Mouse (Mus musculus): ENCODE measurements around the gene Sept3. TPM values are rescaled to one million over a fixed set of nuclear protein-coding genes. Genes with fewer than 3 reads are reported as not detected.
"Not testable (repeated sequence)": the region's sequence is repeated elsewhere in the genome, so short reads cannot be mapped to it uniquely, and the experiment has no call there.

The Sept3 gene
- polyA plus RNA-seq, 1 experiment from 2014 or later, result 395 TPM

- H3K36me3 ChIP-seq (ENCODE audit: control insufficient read depth, insufficient read depth, low read length), result no peaks in the 10 kb centered on the region
- no peak overlapping the region for H3K9ac ChIP-seq (replicated peaks; ENCODE audit: low read depth, low read length)
- H3K9me3 ChIP-seq (ENCODE audit: control insufficient read depth, low read length), result no peaks in the 10 kb centered on the region
- no peak overlapping the region for H3K4me3 ChIP-seq (ENCODE audit: low read depth, low read length)
- no peak overlapping the region for H3K27ac ChIP-seq (ENCODE audit: low read depth, low read length)
- 82% methylated on average over 3 of the region's 3 CpGs for WGBS
- H3K4me1 ChIP-seq (ENCODE audit: control insufficient read depth, insufficient read depth, low read length), result peaks cover 5% of the 10 kb centered on the region; the same call in 1 of the 2 replicates
- peak overlapping the region; percentile 74; the same call in 1 of the 2 replicates for H3K4me2 ChIP-seq (ENCODE audit: low read depth, low read length)
- no peak for ATAC-seq (ENCODE audit: low read depth)
- no peaks in the 10 kb centered on the region for H3K27me3 ChIP-seq (ENCODE audit: control insufficient read depth, insufficient read depth, low read length)
Observed at GRCm38 (mm10) chr15:82243311-82243710, 31.4 kb upstream of the Sept3 start.

GRCm38 (mm10) chr15:82243742-82244114 lies 31.0 kb upstream of the Sept3 start:
- peak overlapping the region; percentile 39 for H3K9ac ChIP-seq (replicated peaks; ENCODE audit: low read depth, low read length)
- no peaks in the 10 kb centered on the region for H3K36me3 ChIP-seq (ENCODE audit: control insufficient read depth, insufficient read depth, low read length)
- 5% methylated on average over 12 of the region's 12 CpGs for WGBS
- H3K4me3 ChIP-seq (ENCODE audit: low read depth, low read length), result peak overlapping the region; percentile 66
- peaks cover 5% of the 10 kb centered on the region; the same call in 1 of the 2 replicates for H3K4me1 ChIP-seq (ENCODE audit: control insufficient read depth, insufficient read depth, low read length)
- peak overlapping the region; percentile 74 for H3K4me2 ChIP-seq (ENCODE audit: low read depth, low read length)
- H3K27ac ChIP-seq (ENCODE audit: low read depth, low read length), result no peak overlapping the region
- H3K9me3 ChIP-seq (ENCODE audit: control insufficient read depth, low read length), result no peaks in the 10 kb centered on the region
- no peak; the same call in 1 of the 2 replicates for ATAC-seq (ENCODE audit: low read depth)
- no peaks in the 10 kb centered on the region for H3K27me3 ChIP-seq (ENCODE audit: control insufficient read depth, insufficient read depth, low read length)

- Histone ChIP-seq H3K4me2 (ENCODE audit: low read depth, low read length) (peak within 1 kb of the TSS; percentile 74), H3K9ac (replicated peaks; ENCODE audit: low read depth, low read length) (peak within 1 kb of the TSS; percentile 39), H3K27ac (ENCODE audit: low read depth, low read length) (peak within 1 kb of the TSS; percentile 13; the same call in 1 of the 2 replicates), H3K4me1 (ENCODE audit: control insufficient read depth, insufficient read depth, low read length) (peaks cover 5% of the 10 kb centered on the region; the same call in 1 of the 2 replicates), H3K9me3 (ENCODE audit: control insufficient read depth, low read length) (no peaks in the 10 kb centered on the region), H3K4me3 (ENCODE audit: low read depth, low read length) (peak within 1 kb of the TSS; percentile 66), H3K27me3 (ENCODE audit: control insufficient read depth, insufficient read depth, low read length) (no peaks in the 10 kb centered on the region), H3K36me3 (ENCODE audit: control insufficient read depth, insufficient read depth, low read length) (no peaks in the 10 kb centered on the region)
- peak; percentile 98 for ATAC-seq (ENCODE audit: low read depth)
- under 1% methylated on average over 65 of the region's 65 CpGs for WGBS
Observed at GRCm38 (mm10) chr15:82244115-82244804, 30.4 kb upstream of the Sept3 start, which contains the start of gene Cenpm. Cenpm (minus strand) TSS chr15:82244748.

- H3K36me3 ChIP-seq (ENCODE audit: control insufficient read depth, insufficient read depth, low read length); H3K9me3 ChIP-seq (ENCODE audit: control insufficient read depth, low read length); H3K9ac ChIP-seq (replicated peaks; ENCODE audit: low read depth, low read length); H3K4me1 ChIP-seq (ENCODE audit: control insufficient read depth, insufficient read depth, low read length); H3K27ac ChIP-seq (ENCODE audit: low read depth, low read length); ATAC-seq (ENCODE audit: low read depth); H3K27me3 ChIP-seq (ENCODE audit: control insufficient read depth, insufficient read depth, low read length): not testable (repeated sequence)
- H3K4me3 ChIP-seq (ENCODE audit: low read depth, low read length), result peak overlapping the region; percentile 66
- 20% methylated on average over 9 of the region's 9 CpGs for WGBS
- peak overlapping the region; percentile 74 for H3K4me2 ChIP-seq (ENCODE audit: low read depth, low read length)
Observed at GRCm38 (mm10) chr15:82244805-82245161, 29.9 kb upstream of the Sept3 start.

- WGBS, result 73% methylated on average over 3 of the region's 3 CpGs
Observed at GRCm38 (mm10) chr15:82247131-82247776, 27.4 kb upstream of the Sept3 start.

GRCm38 (mm10) chr15:82251579-82251978 lies 23.1 kb upstream of the Sept3 start:
- Histone ChIP-seq H3K4me1 (ENCODE audit: control insufficient read depth, insufficient read depth, low read length) (peaks cover 8% of the 10 kb centered on the region; the same call in 1 of the 2 replicates), H3K4me2 (ENCODE audit: low read depth, low read length) (no peak overlapping the region), H3K4me3 (ENCODE audit: low read depth, low read length) (no peak overlapping the region), H3K27ac (ENCODE audit: low read depth, low read length) (no peak overlapping the region), H3K36me3 (ENCODE audit: control insufficient read depth, insufficient read depth, low read length) (no peaks in the 10 kb centered on the region), H3K9ac (replicated peaks; ENCODE audit: low read depth, low read length) (no peak overlapping the region), H3K27me3 (ENCODE audit: control insufficient read depth, insufficient read depth, low read length) (no peaks in the 10 kb centered on the region), H3K9me3 (ENCODE audit: control insufficient read depth, low read length) (no peaks in the 10 kb centered on the region)
- ATAC-seq (ENCODE audit: low read depth), result no peak
- WGBS, result 98% methylated on average over 3 of the region's 3 CpGs

More at GRCm38 (mm10) chr15:82247131-82247776, 27.4 kb upstream of the Sept3 start:
- Histone ChIP-seq H3K27me3 (ENCODE audit: control insufficient read depth, insufficient read depth, low read length) (no peaks in the 10 kb centered on the region), H3K27ac (ENCODE audit: low read depth, low read length) (no peak overlapping the region), H3K36me3 (ENCODE audit: control insufficient read depth, insufficient read depth, low read length) (no peaks in the 10 kb centered on the region), H3K4me2 (ENCODE audit: low read depth, low read length) (no peak overlapping the region), H3K9ac (replicated peaks; ENCODE audit: low read depth, low read length) (no peak overlapping the region), H3K4me3 (ENCODE audit: low read depth, low read length) (no peak overlapping the region), H3K4me1 (ENCODE audit: control insufficient read depth, insufficient read depth, low read length) (peaks cover 5% of the 10 kb centered on the region; the same call in 1 of the 2 replicates), H3K9me3 (ENCODE audit: control insufficient read depth, low read length) (no peaks in the 10 kb centered on the region)
- no peak for ATAC-seq (ENCODE audit: low read depth)

- WGBS, result 93% methylated on average over 6 of the region's 6 CpGs
- no peak within 1 kb of the TSS for H3K9ac ChIP-seq (replicated peaks; ENCODE audit: low read depth, low read length)
- no peak for ATAC-seq (ENCODE audit: low read depth)
Observed at GRCm38 (mm10) chr15:82252097-82252496, 22.6 kb upstream of the Sept3 start, which contains the start of gene 1500009C09Rik. 1500009C09Rik (plus strand) TSS chr15:82252397.

GRCm38 (mm10) chr15:82255248-82255647 lies 19.4 kb upstream of the Sept3 start:
- H3K27ac ChIP-seq (ENCODE audit: low read depth, low read length), result peak overlapping the region; percentile 82; the same call in 1 of the 2 replicates
- H3K9me3 ChIP-seq (ENCODE audit: control insufficient read depth, low read length), result no peaks in the 10 kb centered on the region
- no peak overlapping the region for H3K9ac ChIP-seq (replicated peaks; ENCODE audit: low read depth, low read length)
- H3K36me3 ChIP-seq (ENCODE audit: control insufficient read depth, insufficient read depth, low read length), result no peaks in the 10 kb centered on the region
- peaks cover 15% of the 10 kb centered on the region for H3K4me1 ChIP-seq (ENCODE audit: control insufficient read depth, insufficient read depth, low read length)
- peak overlapping the region; percentile 64; the same call in 1 of the 2 replicates for H3K4me2 ChIP-seq (ENCODE audit: low read depth, low read length)
- ATAC-seq (ENCODE audit: low read depth), result no peak
- 48% methylated on average over 4 of the region's 4 CpGs for WGBS
- no peak overlapping the region for H3K4me3 ChIP-seq (ENCODE audit: low read depth, low read length)
- H3K27me3 ChIP-seq (ENCODE audit: control insufficient read depth, insufficient read depth, low read length), result no peaks in the 10 kb centered on the region

More at GRCm38 (mm10) chr15:82252097-82252496, 22.6 kb upstream of the Sept3 start, which contains the start of gene 1500009C09Rik:
- no peaks in the 10 kb centered on the region for H3K27me3 ChIP-seq (ENCODE audit: control insufficient read depth, insufficient read depth, low read length)
- no peak within 1 kb of the TSS for H3K4me2 ChIP-seq (ENCODE audit: low read depth, low read length)
- H3K36me3 ChIP-seq (ENCODE audit: control insufficient read depth, insufficient read depth, low read length), result no peaks in the 10 kb centered on the region
- no peak within 1 kb of the TSS for H3K4me3 ChIP-seq (ENCODE audit: low read depth, low read length)
- no peak within 1 kb of the TSS for H3K27ac ChIP-seq (ENCODE audit: low read depth, low read length)
- peaks cover 13% of the 10 kb centered on the region for H3K4me1 ChIP-seq (ENCODE audit: control insufficient read depth, insufficient read depth, low read length)
- no peaks in the 10 kb centered on the region for H3K9me3 ChIP-seq (ENCODE audit: control insufficient read depth, low read length)

GRCm38 (mm10) chr15:82255944-82256383 lies 18.7 kb upstream of the Sept3 start:
- H3K27ac ChIP-seq (ENCODE audit: low read depth, low read length), result peak overlapping the region; percentile 82
- 4% methylated on average over 10 of the region's 10 CpGs for WGBS
- H3K9me3 ChIP-seq (ENCODE audit: control insufficient read depth, low read length), result no peaks in the 10 kb centered on the region
- no peaks in the 10 kb centered on the region for H3K27me3 ChIP-seq (ENCODE audit: control insufficient read depth, insufficient read depth, low read length)
- peaks cover 15% of the 10 kb centered on the region for H3K4me1 ChIP-seq (ENCODE audit: control insufficient read depth, insufficient read depth, low read length)
- H3K36me3 ChIP-seq (ENCODE audit: control insufficient read depth, insufficient read depth, low read length), result no peaks in the 10 kb centered on the region
- H3K4me2 ChIP-seq (ENCODE audit: low read depth, low read length), result peak overlapping the region; percentile 64
- ATAC-seq (ENCODE audit: low read depth), result peak; percentile 90
- H3K4me3 ChIP-seq (ENCODE audit: low read depth, low read length), result peak overlapping the region; percentile 46
- H3K9ac ChIP-seq (replicated peaks; ENCODE audit: low read depth, low read length), result peak overlapping the region; percentile 56

Measured in neural tube, embryonic 14.5 days (tissue).